Mouse (Mus musculus) MEL (cell line): Measurements from ENCODE around the gene Sergef. TPM values are rescaled to one million over a fixed set of nuclear protein-coding genes. Genes with fewer than 3 reads are reported as not detected.
A peak's percentile ranks its signal among the peaks of the same experiment; 100 is the strongest.

Source experiments
- DNase-seq: peaks from one replicate; pipeline ENCODE4 v3.0.0; 2011; ENCODE audit warnings: low read depth, low spot score
- H3K27ac ChIP-seq: 2 replicates; pipeline ENCODE4 v1.5.1; 2012; ENCODE audit warnings: low read depth, mild to moderate bottlenecking, control low read depth, low read length, moderate library complexity; ENCODE audit not compliant: control insufficient read depth
- H3K27me3 ChIP-seq, 2 experiments: fragments of 150-350 bp in 1 of 2; sonication (generic) in 1 of 2; 2 replicates each; pipeline ENCODE4 v1.6.1; 2012; ENCODE audit warnings: low read length in 2 of 2, mild to moderate bottlenecking in 2 of 2, improper control_type of control experiment in 1 of 2, moderate library complexity in 1 of 2; ENCODE audit not compliant: insufficient read depth in 2 of 2, control insufficient read depth in 1 of 2
- H3K36me3 ChIP-seq, 2 experiments: 2 replicates each; pipeline ENCODE4 v1.6.1; 2012 to 2014; ENCODE audit warnings: low read length in 2 of 2, improper control_type of control experiment in 1 of 2, inconsistent platforms in 1 of 2, mild to moderate bottlenecking in 1 of 2; ENCODE audit not compliant: insufficient read depth in 2 of 2, control insufficient read depth in 1 of 2
- H3K4me1 ChIP-seq, 2 experiments: fragments of 150-350 bp in 1 of 2; sonication (generic) in 1 of 2; 2 replicates each; pipeline ENCODE4 v1.6.1; 2012; ENCODE audit warnings: low read length in 2 of 2, improper control_type of control experiment in 1 of 2, mild to moderate bottlenecking in 1 of 2; ENCODE audit not compliant: insufficient read depth in 2 of 2, control insufficient read depth in 1 of 2
- H3K4me3 ChIP-seq, 2 experiments: fragments of 150-350 bp in 1 of 2; sonication (generic) in 1 of 2; 2 replicates each; pipeline ENCODE4 v1.5.1; 2012; ENCODE audit warnings: low read depth in 2 of 2, low read length in 2 of 2, mild to moderate bottlenecking in 2 of 2, moderate library complexity in 2 of 2, control low read depth in 1 of 2, improper control_type of control experiment in 1 of 2; ENCODE audit not compliant: control insufficient read depth in 1 of 2, insufficient read depth in 1 of 2
- H3K79me2 ChIP-seq: 2 replicates; pipeline ENCODE4 v1.6.1; 2012; ENCODE audit warnings: mild to moderate bottlenecking, low read length, moderate library complexity; ENCODE audit not compliant: control insufficient read depth, poor library complexity, insufficient read depth
- H3K9ac ChIP-seq: 2 replicates; pipeline ENCODE4 v1.6.1; 2012; ENCODE audit warnings: low read depth, mild to moderate bottlenecking, control low read depth, low read length, moderate library complexity; ENCODE audit not compliant: control insufficient read depth, poor library complexity, severe bottlenecking
- H3K9me3 ChIP-seq: fragments of 150-350 bp; sonication (generic); replicated peaks from 2 replicates; pipeline ENCODE4 v1.6.1; 2012; ENCODE audit warnings: mild to moderate bottlenecking, low read length, improper control_type of control experiment, moderate library complexity; ENCODE audit not compliant: insufficient read depth
- EP300 ChIP-seq, 2 experiments: IDR thresholded peaks; 2 replicates each; pipeline ENCODE4 v1.6.1; 2011; ENCODE audit warnings: improper control_type of control experiment in 2 of 2, low read length in 2 of 2, low read depth in 1 of 2, mild to moderate bottlenecking in 1 of 2
- ETS1 ChIP-seq: IDR thresholded peaks from 2 replicates; pipeline ENCODE4 v1.6.1; 2012; ENCODE audit warnings: low read depth, mild to moderate bottlenecking, inconsistent platforms, low read length, improper control_type of control experiment, moderate library complexity
- GATA1 ChIP-seq: IDR thresholded peaks from 2 replicates; pipeline ENCODE4 v1.6.1; 2011; ENCODE audit warnings: low read depth, low read length, improper control_type of control experiment
- HCFC1 ChIP-seq: IDR thresholded peaks from 2 replicates; pipeline ENCODE4 v1.6.1; 2012; ENCODE audit warnings: low read depth, mild to moderate bottlenecking, inconsistent platforms, low read length, improper control_type of control experiment, moderate library complexity
- KAT2A ChIP-seq: conservative IDR thresholded peaks from 2 replicates; pipeline ENCODE4 v1.6.1; 2012; ENCODE audit warnings: low read depth, low read length, improper control_type of control experiment, inconsistent platforms
- MAFK ChIP-seq: IDR thresholded peaks from 2 replicates; pipeline ENCODE4 v1.6.1; 2011; ENCODE audit warnings: low read depth, mild to moderate bottlenecking, low read length, improper control_type of control experiment, borderline replicate concordance
- MYC ChIP-seq: IDR thresholded peaks from 2 replicates; pipeline ENCODE4 v1.6.1; 2011; ENCODE audit warnings: low read depth, mild to moderate bottlenecking, low read length, improper control_type of control experiment, moderate library complexity
- NRF1 ChIP-seq: IDR thresholded peaks from 2 replicates; pipeline ENCODE4 v1.6.1; 2014; ENCODE audit warnings: low read depth, mild to moderate bottlenecking, inconsistent platforms, low read length, improper control_type of control experiment, moderate library complexity; ENCODE audit not compliant: poor library complexity, insufficient read depth, severe bottlenecking
- POLR2AphosphoS5 ChIP-seq: IDR thresholded peaks from 2 replicates; pipeline ENCODE4 v1.6.1; 2012; ENCODE audit warnings: low read depth, borderline replicate concordance, mild to moderate bottlenecking, inconsistent platforms, low read length, moderate library complexity, mixed read lengths
- RCOR1 ChIP-seq: IDR thresholded peaks from 2 replicates; pipeline ENCODE4 v1.6.1; 2012; ENCODE audit warnings: low read depth, mild to moderate bottlenecking, inconsistent platforms, low read length, improper control_type of control experiment
- SIN3A ChIP-seq: IDR thresholded peaks from 2 replicates; pipeline ENCODE4 v1.6.1; 2012; ENCODE audit warnings: low read length, improper control_type of control experiment, inconsistent platforms
- TCF12 ChIP-seq: IDR thresholded peaks from 2 replicates; pipeline ENCODE4 v1.6.1; 2014; ENCODE audit warnings: low read depth, mild to moderate bottlenecking, inconsistent platforms, low read length, improper control_type of control experiment, moderate library complexity
- UBTF ChIP-seq: IDR thresholded peaks from 2 replicates; pipeline ENCODE4 v1.6.1; 2012; ENCODE audit warnings: low read depth, mild to moderate bottlenecking, inconsistent platforms, low read length, improper control_type of control experiment, moderate library complexity, borderline replicate concordance; ENCODE audit not compliant: insufficient read depth
- USF1 ChIP-seq: IDR thresholded peaks from 2 replicates; pipeline ENCODE4 v1.6.1; 2014; ENCODE audit warnings: low read depth, mild to moderate bottlenecking, inconsistent platforms, low read length, improper control_type of control experiment, moderate library complexity
- ZC3H11A ChIP-seq: IDR thresholded peaks from 2 replicates; pipeline ENCODE4 v1.6.1; 2012; ENCODE audit warnings: low read depth, mild to moderate bottlenecking, inconsistent platforms, low read length, improper control_type of control experiment
- ZKSCAN1 ChIP-seq: IDR thresholded peaks from 2 replicates; pipeline ENCODE4 v1.6.1; 2012; ENCODE audit warnings: low read depth, mild to moderate bottlenecking, inconsistent platforms, low read length, improper control_type of control experiment, moderate library complexity
- ZNF384 ChIP-seq: IDR thresholded peaks from 2 replicates; pipeline ENCODE4 v1.6.1; 2012; ENCODE audit warnings: low read depth, mild to moderate bottlenecking, inconsistent platforms, low read length, improper control_type of control experiment
- polyA plus RNA-seq, 2 experiments: library from polyadenylated mRNA; stranded (reverse) in 1 of 2; unstranded in 1 of 2; fragments of >175 nt in 1 of 2; fragments of >200 nt in 1 of 2; gene quantifications; 2 replicates each; pipeline versions ENCODE4 v1.2.1 to v1.2.4; 2012; ENCODE audit warnings: low replicate concordance in 2 of 2, low read depth in 1 of 2; ENCODE audit not compliant: insufficient read length in 2 of 2, insufficient read depth in 1 of 2, missing spikeins in 1 of 2
- total RNA-seq: library from RNA; depleted of rRNA; stranded (reverse); fragments of 300-350 nt; gene quantifications from 2 replicates; pipeline ENCODE4 v1.2.3, GENCODE M21; 2012

The Sergef gene
- total and polyA plus RNA-seq, 3 experiments, result 7.6 to 11.7 TPM; not detected in 1

- H3K4me3 ChIP-seq, result no peak overlapping the region
- peak overlapping the region; percentile 47 for H3K27ac ChIP-seq
- no peaks in the 10 kb centered on the region for H3K27me3 ChIP-seq
- TF ChIP-seq ETS1, result peak; percentile 18; the same call in 1 of the 2 replicates
- TF ChIP-seq GATA1, result peak; percentile 72
- TF ChIP-seq ZC3H11A, result no peak
- no peak for TF ChIP-seq MAFK
- no peak for TF ChIP-seq MYC
- no peak for TF ChIP-seq ZNF384
- TF ChIP-seq RCOR1, result peak; percentile 56; the same call in 1 of the 2 replicates
- no peak for TF ChIP-seq POLR2AphosphoS5
- no peak for TF ChIP-seq NRF1
- no peak for TF ChIP-seq ZKSCAN1
- peak; percentile 61 to 77 for TF ChIP-seq EP300 (IDR thresholded peaks at IDR 0.05; ENCODE audit: low read depth in 1 of 2, low read length in 2 of 2)
- TF ChIP-seq HCFC1, result no peak
- TF ChIP-seq TCF12, result peak; percentile 55; the same call in 1 of the 2 replicates
- TF ChIP-seq UBTF, result no peak
- peak; percentile 49 for DNase-seq
- peaks cover 10 to 30% of the 10 kb centered on the region in 2 experiments for H3K4me1 ChIP-seq
- H3K79me2 ChIP-seq, result no peaks in the 10 kb centered on the region
- no peaks in the 10 kb centered on the region for H3K9me3 ChIP-seq
- H3K9ac ChIP-seq, result no peak overlapping the region
- peaks cover 0 to 24% of the 10 kb centered on the region in 2 experiments; a peak in 2 of 4 replicates for H3K36me3 ChIP-seq
Measured at GRCm38 (mm10) chr7:46501458-46501857, 138.1 kb downstream of the Sergef start.

- Histone ChIP-seq H3K4me1 (peaks cover 10 to 30% of the 10 kb centered on the region in 2 experiments), H3K4me3 (no peak overlapping the region), H3K9ac (no peak overlapping the region), H3K27ac (no peak overlapping the region), H3K9me3 (no peaks in the 10 kb centered on the region), H3K79me2 (no peaks in the 10 kb centered on the region), H3K36me3 (peaks cover 0 to 24% of the 10 kb centered on the region in 2 experiments; a peak in 2 of 4 replicates), H3K27me3 (no peaks in the 10 kb centered on the region)
- TF ChIP-seq USF1 (peak; percentile 78), SIN3A (peak; percentile 26; the same call in 1 of the 2 replicates), HCFC1 (no peak), EP300 (IDR thresholded peaks at IDR 0.05; ENCODE audit: low read depth in 1 of 2, low read length in 2 of 2) (0 out of 4 replicates have a peak, but pooled peaks of 1 of the 2 experiments have one; percentile 6), KAT2A (no peak), GATA1 (peak; percentile 46; the same call in 1 of the 2 replicates)
- DNase-seq, result peak; percentile 58
Measured at GRCm38 (mm10) chr7:46499561-46499960, 140.0 kb downstream of the Sergef start.
